Mouse (Mus musculus) ES-E14 (cell line): ENCODE measurements around the gene Prkar1b. TPM values are rescaled to one million over a fixed set of nuclear protein-coding genes. Genes with fewer than 3 reads are reported as not detected.

Experiments
- DNase-seq: peaks from one replicate; pipeline ENCODE4 v3.0.0-alpha.2; 2013; ENCODE audit warnings: low read depth, low spot score
- H3K27ac ChIP-seq: 2 replicates; pipeline ENCODE4 v1.5.1; 2012; ENCODE audit warnings: low read depth, mild to moderate bottlenecking, low read length, moderate library complexity, mixed read lengths; ENCODE audit not compliant: poor library complexity, insufficient read depth, severe bottlenecking
- H3K36me3 ChIP-seq: 2 replicates; pipeline ENCODE4 v1.6.1; 2012; ENCODE audit warnings: mild to moderate bottlenecking, low read length, moderate library complexity, mixed read lengths; ENCODE audit not compliant: control insufficient read depth, poor library complexity, insufficient read depth, severe bottlenecking
- H3K4me1 ChIP-seq, 2 experiments: fragments of 150-350 bp in 1 of 2; sonication (generic) in 1 of 2; 2 replicates each; pipeline ENCODE4 v1.6.1; 2012; ENCODE audit warnings: low read length in 2 of 2, mild to moderate bottlenecking in 1 of 2, mixed read lengths in 1 of 2; ENCODE audit not compliant: control insufficient read depth in 2 of 2, insufficient read depth in 2 of 2, poor library complexity in 1 of 2
- H3K4me3 ChIP-seq, 2 experiments: fragments of 150-350 bp in 1 of 2; sonication (generic) in 1 of 2; 2 replicates each; pipeline ENCODE4 v1.5.1; 2012; ENCODE audit warnings: low read length in 2 of 2, low read depth in 1 of 2, mild to moderate bottlenecking in 1 of 2, mixed read lengths in 1 of 2; ENCODE audit not compliant: insufficient read depth in 1 of 2, poor library complexity in 1 of 2, severe bottlenecking in 1 of 2
- H3K9ac ChIP-seq: 2 replicates; pipeline ENCODE4 v1.6.1; 2012; ENCODE audit warnings: low read depth, mild to moderate bottlenecking, low read length, mixed read lengths; ENCODE audit not compliant: poor library complexity, insufficient read depth, severe bottlenecking
- H3K9me3 ChIP-seq: fragments of 150-350 bp; sonication (generic); 2 replicates; pipeline ENCODE4 v1.6.1; 2012; ENCODE audit warnings: low read depth, mild to moderate bottlenecking, low read length; ENCODE audit not compliant: control insufficient read depth, insufficient read depth
- CHD2 ChIP-seq: IDR thresholded peaks from 2 replicates; pipeline ENCODE4 v1.6.1; 2014; ENCODE audit warnings: mild to moderate bottlenecking, low read depth, low read length, inconsistent platforms
- HCFC1 ChIP-seq: IDR thresholded peaks from 2 replicates; pipeline ENCODE4 v1.6.1; 2012; ENCODE audit warnings: low read length, inconsistent platforms, borderline replicate concordance; ENCODE audit not compliant: insufficient read depth
- MAFK ChIP-seq: IDR thresholded peaks from 2 replicates; pipeline ENCODE4 v1.6.1; 2014; ENCODE audit warnings: mild to moderate bottlenecking, low read depth, low read length, inconsistent platforms; ENCODE audit not compliant: insufficient read depth
- ZC3H11A ChIP-seq: IDR thresholded peaks from 2 replicates; pipeline ENCODE4 v1.6.1; 2012; ENCODE audit warnings: low read depth, mild to moderate bottlenecking, inconsistent platforms, low read length, borderline replicate concordance
- ZNF384 ChIP-seq: IDR thresholded peaks from 2 replicates; pipeline ENCODE4 v1.6.1; 2012; ENCODE audit warnings: low read depth, low read length, inconsistent platforms
- in situ Hi-C, 2 experiments: fragments of 600-800 bp; cut with MboI; formaldehyde crosslinking; loops; one replicate each; pipeline ENCODE4 v1.15.1; 2025; ENCODE audit warnings: low sequenced_read_pairs in 2 of 2, inconsistent platforms in 1 of 2; ENCODE audit not compliant: unreplicated experiment in 2 of 2
- total RNA-seq: library from RNA; depleted of rRNA; stranded (reverse); fragments of 300-350 nt; gene quantifications from 2 replicates; pipeline ENCODE4 v1.2.3, GENCODE M21; 2012

Prkar1b gene
- total RNA-seq, 1 experiment = 3.8 TPM

DNA sequence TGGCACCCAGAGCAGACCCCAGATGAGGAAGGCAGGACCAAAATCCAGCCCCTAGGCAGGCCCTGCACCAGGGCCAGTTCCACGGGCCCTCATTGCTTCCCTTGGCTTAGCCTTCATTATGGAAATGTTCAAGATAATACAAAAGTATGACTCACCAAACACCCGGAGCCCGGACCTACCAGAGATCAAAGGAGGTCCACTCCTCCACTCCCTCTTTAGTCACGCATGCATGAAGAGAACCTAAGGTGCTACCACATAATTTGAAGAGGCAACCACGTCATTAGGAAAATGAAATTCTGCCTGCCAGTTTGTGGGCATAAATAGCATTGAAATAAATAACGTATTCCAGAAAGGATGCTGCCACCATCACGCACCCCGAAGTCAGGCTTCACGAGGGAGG is 37.4 kb downstream of the Prkar1b start:
- in situ Hi-C loops = no loop called here
- no peaks in the 10 kb centered on the region for H3K9me3 ChIP-seq
- no peak overlapping the region for H3K4me3 ChIP-seq
- TF ChIP-seq HCFC1 = no peak
- no peak for TF ChIP-seq ZNF384
- peaks cover 0 to 3% of the 10 kb centered on the region in 2 experiments; a peak in 2 of 4 replicates for H3K4me1 ChIP-seq
- H3K27ac ChIP-seq = no peak overlapping the region
- H3K36me3 ChIP-seq = no peaks in the 10 kb centered on the region
- no peak for DNase-seq
- no peak overlapping the region for H3K9ac ChIP-seq

DNA sequence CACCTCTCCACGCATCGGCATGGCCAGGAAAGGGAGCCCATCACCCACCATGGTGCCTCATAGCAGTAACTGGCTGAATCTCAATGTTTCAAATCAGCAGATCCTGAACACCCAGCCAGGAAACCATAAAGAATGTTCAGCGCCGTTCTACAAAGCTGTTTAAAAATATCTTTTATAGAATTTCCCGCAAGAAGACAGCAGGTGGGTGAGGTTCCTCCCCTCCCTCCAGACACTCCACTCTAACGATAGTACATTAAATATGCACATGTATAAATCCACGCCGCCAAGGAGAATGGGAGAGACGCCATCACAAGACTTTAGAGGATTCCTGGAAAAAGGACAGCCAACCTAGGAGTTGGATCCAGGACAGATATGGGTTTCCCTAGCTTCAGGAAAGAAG is 37.8 kb downstream of the Prkar1b start:
- in situ Hi-C loops = no loop called here
- H3K4me1 ChIP-seq = peaks cover 0 to 3% of the 10 kb centered on the region in 2 experiments; a peak in 2 of 4 replicates
- no peak for DNase-seq
- H3K4me3 ChIP-seq = no peak overlapping the region
- H3K27ac ChIP-seq = no peak overlapping the region
- H3K9ac ChIP-seq = no peak overlapping the region
- TF ChIP-seq ZC3H11A (no peak), ZNF384 (no peak), CHD2 (no peak), HCFC1 (no peak), MAFK (no peak)
- H3K36me3 ChIP-seq = no peaks in the 10 kb centered on the region
- no peaks in the 10 kb centered on the region for H3K9me3 ChIP-seq

DNA sequence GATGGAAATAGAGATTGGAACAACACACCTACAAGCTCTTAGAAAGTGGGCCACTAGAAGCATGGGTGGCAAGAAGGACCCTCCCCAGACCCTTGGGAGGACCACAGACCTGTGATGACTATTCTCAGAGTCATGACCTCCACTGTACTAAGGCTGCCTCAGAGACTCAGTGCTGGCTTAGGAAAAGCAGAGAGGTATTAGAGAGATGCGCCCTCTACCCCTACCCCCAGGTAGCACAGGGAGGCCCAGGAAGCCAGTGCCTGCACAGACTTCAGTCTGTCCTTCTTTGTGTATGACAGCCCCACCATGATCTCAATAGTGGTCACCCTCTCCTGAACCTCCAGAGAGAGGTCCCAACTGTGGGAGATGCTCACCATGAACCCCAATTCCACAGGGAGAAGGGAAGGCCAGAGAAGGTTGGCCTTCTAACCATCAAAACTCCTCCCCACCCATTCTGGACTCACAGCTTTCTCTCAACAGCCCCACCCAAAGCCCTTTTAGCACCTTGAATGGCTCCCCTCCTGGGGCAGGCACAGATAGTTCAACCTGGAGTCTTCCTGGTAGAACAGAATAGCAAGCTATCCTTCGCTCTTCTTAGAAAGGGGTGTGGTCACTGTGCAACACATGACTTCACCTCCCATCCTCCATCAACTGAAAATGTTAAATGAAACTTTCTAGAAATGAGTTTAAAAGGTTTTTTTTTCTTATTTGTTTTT is 39.5 kb downstream of the Prkar1b start:
- Histone ChIP-seq H3K36me3 (no peaks in the 10 kb centered on the region), H3K27ac (no peak overlapping the region), H3K9me3 (no peaks in the 10 kb centered on the region), H3K4me3 (no peak overlapping the region), H3K9ac (no peak overlapping the region), H3K4me1 (peaks cover 0 to 3% of the 10 kb centered on the region in 2 experiments; a peak in 2 of 4 replicates)
- in situ Hi-C loops = no loop called here
- peak; percentile 21 for DNase-seq
- TF ChIP-seq HCFC1 (no peak), CHD2 (no peak), ZNF384 (no peak), ZC3H11A (no peak), MAFK (no peak)

DNA sequence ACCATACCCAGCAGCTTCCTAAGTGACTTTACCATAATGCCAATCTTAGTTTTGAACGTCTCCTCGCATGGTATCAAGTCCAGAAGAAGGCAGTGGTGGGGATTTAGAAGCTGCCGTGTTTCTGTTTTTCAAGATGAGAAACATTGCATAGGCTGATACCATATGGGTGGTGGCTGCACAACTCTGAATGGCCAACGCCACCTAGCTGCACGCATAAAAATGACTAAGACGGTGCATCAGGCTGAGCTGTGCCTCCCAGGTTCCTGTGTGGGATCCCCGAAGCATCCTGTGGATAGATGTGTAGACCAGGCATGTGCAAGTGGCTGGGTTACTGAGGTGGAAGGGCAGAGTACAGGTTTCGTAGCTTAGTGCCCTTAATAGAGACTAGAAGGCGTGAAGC is 42.0 kb downstream of the Prkar1b start:
- Histone ChIP-seq H3K4me1 (peaks cover 0 to 3% of the 10 kb centered on the region in 2 experiments; a peak in 2 of 4 replicates), H3K4me3 (no peak overlapping the region), H3K36me3 (no peaks in the 10 kb centered on the region), H3K9me3 (no peaks in the 10 kb centered on the region), H3K9ac (no peak overlapping the region), H3K27ac (no peak overlapping the region)
- TF ChIP-seq MAFK = no peak
- TF ChIP-seq HCFC1 = no peak
- no peak for TF ChIP-seq ZC3H11A
- in situ Hi-C loops = no loop called here
- no peak for DNase-seq

DNA sequence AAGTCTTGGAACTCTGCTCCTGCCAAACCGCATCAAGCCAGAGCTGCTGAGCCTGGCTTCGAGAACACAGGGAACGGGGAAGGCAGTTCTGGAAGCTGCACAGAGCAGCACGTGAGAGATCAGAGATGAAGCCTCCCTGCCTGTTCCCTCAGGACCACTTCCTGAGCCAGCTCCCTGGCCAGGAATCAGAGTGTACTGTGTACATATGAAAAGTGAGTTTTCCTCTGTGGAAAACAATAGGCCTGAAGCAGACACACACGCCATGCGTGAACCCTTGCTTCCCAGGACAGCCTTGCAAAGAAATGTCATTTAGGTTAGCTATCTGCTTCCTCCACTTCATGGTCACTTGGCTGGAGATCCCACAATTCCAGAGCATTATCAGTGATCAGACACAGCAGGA is 48.0 kb downstream of the Prkar1b start:
- in situ Hi-C loops = no loop called here
- Histone ChIP-seq H3K27ac (no peak overlapping the region), H3K9ac (no peak overlapping the region), H3K9me3 (no peaks in the 10 kb centered on the region), H3K4me1 (no peaks in the 10 kb centered on the region), H3K36me3 (no peaks in the 10 kb centered on the region), H3K4me3 (no peak overlapping the region)
- DNase-seq = no peak
- TF ChIP-seq ZNF384 (no peak), ZC3H11A (no peak), CHD2 (no peak)
